Mouse (Mus musculus) left cerebral cortex, adult 2 months (tissue): ENCODE results near the gene Otub2. TPM values are rescaled to one million over a fixed set of nuclear protein-coding genes. Genes with fewer than 3 reads are reported as not detected.

Source experiments
- DNase-seq, 2 experiments: peaks; one replicate each; pipeline ENCODE4 v3.0.0; 2021 to 2022; ENCODE audit warnings: low spot score in 2 of 2, mixed read lengths in 1 of 2; ENCODE audit errors: extremely low spot score in 1 of 2
- H3K27ac ChIP-seq: fragments of 200-600 bp; 2 replicates; pipeline ENCODE4 v1.8.1; 2022
- H3K4me3 ChIP-seq: fragments of 200-600 bp; 2 replicates; pipeline ENCODE4 v1.8.1; 2022
- CTCF ChIP-seq: fragments of 200-600 bp; IDR thresholded peaks from 2 replicates; pipeline ENCODE4 v1.8.1; 2022; ENCODE audit warnings: antibody characterized with exemption, mild to moderate bottlenecking, moderate library complexity
- intact Hi-C: fragments of 180-260 bp; cut with DNase I; formaldehyde crosslinking; loops from one replicate; pipeline ENCODE4 v1.15.1; 2025
- long read RNA-seq, 2 experiments: library from polyadenylated mRNA; stranded (forward); transcript quantifications; one replicate each; pipeline ENCODE4 v2.0.0; 2021; ENCODE audit warnings: borderline mapping rate in 2 of 2
- total RNA-seq, 2 experiments: library from RNA; stranded (reverse); gene quantifications; 2 replicates each; pipeline ENCODE4 v1.2.3; 2021

Gene Otub2
- 10 to 100 TPM; 34.2 to 35.1 TPM for total RNA-seq
- long read RNA-seq, experiment 1, transcript Otub2-201 (6 exons, 2,791 nt) = major isoform, 33 of 64 reads
- long read RNA-seq, experiment 1, partial matches to known transcripts = 1 of 64 reads
- long read RNA-seq, experiment 1, other reads (novel, unspliced or antisense) = 26 of 64 reads
- long read RNA-seq, experiment 2, transcript Otub2-201 (6 exons, 2,791 nt) = major isoform, 31 of 56 reads
- long read RNA-seq, experiment 2, partial matches to known transcripts = 18 of 56 reads
- long read RNA-seq, experiment 2, other reads (novel, unspliced or antisense) = 4 of 56 reads

DNA sequence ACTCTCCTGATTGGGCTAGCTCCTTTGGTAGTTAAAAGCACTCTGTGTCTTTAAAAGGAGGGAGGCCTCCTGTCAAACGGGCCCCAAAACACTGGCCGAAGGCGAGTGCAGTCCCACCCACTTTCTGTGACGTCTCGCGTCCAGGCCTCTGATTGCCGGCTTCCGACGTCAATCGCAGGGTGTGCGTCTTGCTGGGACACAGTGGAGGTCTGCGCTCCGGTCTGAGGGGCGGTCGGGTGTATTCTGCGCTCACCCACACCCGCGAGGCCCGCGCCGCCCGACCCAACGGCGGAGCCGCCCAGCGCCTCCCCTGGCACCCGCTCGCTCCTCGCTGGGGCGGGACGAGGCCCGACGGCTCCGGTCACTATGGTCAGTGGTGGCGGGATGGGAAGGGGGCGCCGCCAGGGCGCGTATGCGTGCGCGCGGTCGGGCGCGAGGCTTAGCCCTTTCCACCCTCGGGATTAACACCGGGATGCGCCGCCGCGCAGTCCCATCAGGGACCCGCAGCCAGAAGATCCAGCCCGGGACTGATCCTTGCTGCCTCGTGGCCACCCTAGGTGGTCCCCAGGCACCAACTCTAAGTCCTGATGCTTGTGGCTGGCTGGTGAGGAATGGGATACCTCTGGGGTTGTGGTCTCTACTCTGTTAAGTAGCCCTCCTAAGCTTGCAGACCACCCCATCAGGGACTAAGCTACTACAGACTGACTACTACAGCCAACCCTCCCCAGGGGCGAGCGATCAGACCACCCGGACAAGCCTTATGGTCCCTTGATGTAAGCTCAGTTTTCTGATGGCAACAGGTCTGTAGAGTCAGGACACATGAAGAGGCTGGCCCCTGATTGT is at the start of gene Otub2:
TSS of gene Otub2 (plus strand) at position 178 of the 843 bp plus-strand sequence.
- H3K4me3 ChIP-seq = peak within 1 kb of the TSS; percentile 71
- intact Hi-C loops = no loop called here
- peak; percentile 98 for DNase-seq
- H3K27ac ChIP-seq = peak within 1 kb of the TSS; percentile 87
- TF ChIP-seq CTCF = no peak; the same call in 1 of the 2 replicates

DNA sequence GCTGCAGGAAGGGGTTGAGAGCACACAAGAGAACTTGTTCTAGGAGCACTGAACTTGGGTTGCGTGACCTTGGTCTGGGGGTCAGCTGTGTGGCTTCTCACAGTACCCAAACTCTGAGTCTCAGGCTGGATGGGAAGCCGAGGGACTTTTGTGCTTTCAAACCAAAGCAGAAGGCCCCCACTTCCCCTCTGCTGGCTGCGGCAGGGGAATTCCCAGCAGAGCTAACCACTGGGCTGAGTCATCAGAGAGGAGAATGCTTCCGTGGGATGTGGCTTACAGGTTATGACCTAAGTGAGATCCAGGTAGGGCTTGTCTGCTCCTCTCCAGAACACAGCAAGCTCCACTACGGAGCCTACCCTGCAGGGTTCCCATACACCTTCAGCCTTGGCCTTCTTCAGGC is 47.3 kb upstream of the Otub2 start:
- DNase-seq = no peak
- Histone ChIP-seq H3K27ac (no peak overlapping the region), H3K4me3 (no peak overlapping the region)
- intact Hi-C loops = no loop called here
- no peak for TF ChIP-seq CTCF

DNA sequence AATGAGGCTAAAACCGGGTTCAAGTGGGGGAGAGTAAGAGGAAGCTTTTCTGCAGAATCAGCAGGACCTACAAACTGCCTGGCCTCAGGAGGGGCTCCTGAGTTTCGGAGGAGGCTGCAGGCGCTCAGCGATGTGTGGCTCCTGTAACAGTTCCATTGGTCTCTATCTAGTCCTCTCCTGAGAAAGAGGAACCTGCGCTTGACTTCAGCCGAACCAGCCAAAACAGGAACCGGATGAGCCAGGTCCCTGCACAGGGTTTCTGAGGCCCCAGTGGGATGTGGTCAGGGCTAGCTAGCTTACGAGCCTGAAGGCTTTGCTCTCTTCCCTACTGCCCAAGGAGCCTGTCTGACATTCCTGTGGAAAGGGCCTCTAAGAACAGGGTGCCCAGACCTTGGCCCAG is 45.0 kb upstream of the Otub2 start:
- TF ChIP-seq CTCF = no peak

DNA sequence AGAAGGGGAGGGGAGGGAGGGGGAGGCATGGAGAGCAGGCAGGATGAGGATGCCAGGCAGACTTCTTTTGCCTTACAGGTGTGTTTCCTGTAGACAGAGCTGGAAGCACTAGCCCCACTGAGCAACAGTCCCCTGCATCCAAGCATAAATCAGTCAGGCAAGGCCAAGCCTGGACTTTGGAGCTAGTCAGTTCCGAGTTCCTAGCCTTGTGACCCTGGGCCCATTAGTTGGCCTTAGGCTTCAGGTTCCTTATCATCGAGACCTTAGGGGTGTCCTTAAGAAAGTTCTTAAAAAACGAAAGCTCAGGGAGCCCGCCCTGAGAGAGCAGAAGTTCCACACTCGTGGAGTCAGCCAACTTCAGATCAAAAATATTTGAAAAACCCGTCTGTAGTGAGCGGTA is 43.5 kb upstream of the Otub2 start:
- Histone ChIP-seq H3K27ac (no peak overlapping the region), H3K4me3 (no peak overlapping the region)
- DNase-seq = no peak
- intact Hi-C loops = loop anchor here (1.0 kb wide), 1 partner anchor 20 kb away; no protein-coding TSS in a partner anchor
- TF ChIP-seq CTCF = no peak

More for the DNA sequence above, 45.0 kb upstream of the Otub2 start:
- intact Hi-C loops = no loop called here
- DNase-seq = no peak
- H3K4me3 ChIP-seq = no peak overlapping the region
- no peak overlapping the region for H3K27ac ChIP-seq

DNA sequence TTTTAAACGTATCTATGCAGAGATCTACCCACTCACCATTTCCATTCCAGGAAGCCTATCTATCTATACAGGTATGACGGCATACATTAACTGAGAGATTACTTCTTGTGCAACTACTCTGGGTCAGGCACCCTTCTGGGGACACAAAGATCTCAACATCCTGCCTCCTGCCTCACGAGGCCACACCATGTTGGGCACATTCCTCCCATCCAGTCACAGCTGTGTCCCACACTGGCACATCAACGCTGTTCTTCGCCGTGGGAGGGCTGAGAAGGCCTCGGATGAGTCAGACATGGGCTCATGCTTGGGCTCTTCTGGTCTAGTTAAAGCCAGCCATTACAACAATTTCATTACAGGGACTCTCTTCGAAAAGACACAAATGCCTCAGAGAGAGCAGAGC is 41.5 kb upstream of the Otub2 start:
- TF ChIP-seq CTCF = no peak
- H3K4me3 ChIP-seq = no peak overlapping the region
- intact Hi-C loops = no loop called here
- peak overlapping the region; percentile 47 for H3K27ac ChIP-seq
- peak; percentile 42 to 47 for DNase-seq

DNA sequence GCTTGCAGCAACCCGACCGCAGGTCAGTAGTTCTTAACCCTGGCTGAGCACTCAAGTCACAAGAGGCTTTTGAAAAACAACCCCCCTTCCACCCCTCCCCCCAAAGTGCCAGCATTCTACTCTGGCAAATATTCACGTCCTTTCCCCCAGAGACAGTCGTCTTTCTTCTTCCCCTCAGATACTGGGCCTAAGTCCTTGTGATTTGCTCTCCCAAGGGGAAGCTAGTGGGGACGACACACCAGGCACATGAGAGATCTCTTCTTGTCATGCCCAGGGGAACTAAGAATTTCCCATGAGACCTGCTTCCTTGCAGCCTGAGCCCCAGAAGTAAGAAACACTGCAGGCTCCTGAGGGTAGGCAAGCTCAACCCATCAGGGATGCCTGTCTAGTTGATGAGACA is 41.1 kb upstream of the Otub2 start:
- intact Hi-C loops = no loop called here
- no peak for TF ChIP-seq CTCF
- no peak for DNase-seq
- Histone ChIP-seq H3K27ac (peak overlapping the region; percentile 47; the same call in 1 of the 2 replicates), H3K4me3 (no peak overlapping the region)

DNA sequence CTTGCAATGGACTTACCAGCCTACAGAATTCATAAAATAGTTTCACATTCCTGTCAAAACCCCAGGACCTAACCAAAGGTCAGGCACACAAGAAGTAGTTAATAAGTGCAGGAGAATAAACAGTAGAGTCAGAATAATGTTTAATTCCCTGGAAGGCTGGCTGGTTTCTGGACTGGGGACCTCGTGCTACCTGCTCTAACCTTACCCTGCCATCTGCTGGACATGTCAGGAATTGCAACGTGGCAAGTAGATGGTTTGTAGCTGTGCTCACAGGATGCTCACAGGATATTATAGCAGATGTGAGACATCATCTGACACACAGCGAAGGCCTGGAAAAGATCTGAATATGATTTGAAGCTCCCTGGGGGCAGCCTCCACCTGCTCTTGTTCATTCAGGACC is 40.0 kb upstream of the Otub2 start:
- peak; percentile 97 for TF ChIP-seq CTCF
- H3K4me3 ChIP-seq = no peak overlapping the region
- H3K27ac ChIP-seq = no peak overlapping the region
- peak; percentile 82 to 88 for DNase-seq
- intact Hi-C loops = loop anchor here (1.0 kb wide), 1 partner anchor 23 kb away; no protein-coding TSS in a partner anchor

DNA sequence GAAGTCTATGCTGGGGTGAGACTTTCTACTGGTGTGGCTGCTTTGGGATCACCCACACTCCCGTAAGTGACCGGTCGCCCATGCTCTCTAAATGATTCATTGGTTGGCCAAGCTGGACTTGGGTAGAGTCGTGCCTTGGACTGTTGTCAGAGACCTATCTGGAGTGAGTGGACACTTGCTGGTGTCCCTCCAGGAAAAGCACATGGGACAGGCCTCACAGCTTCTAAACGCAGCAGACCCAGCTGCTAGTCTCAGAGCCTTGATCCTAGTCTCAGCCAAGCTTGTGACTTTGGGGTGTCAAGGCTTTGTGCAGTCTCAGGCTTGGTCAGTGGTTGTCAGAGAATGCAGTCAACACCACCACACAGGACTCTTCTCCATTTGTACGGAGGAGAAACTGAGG is 35.7 kb upstream of the Otub2 start:
- no peak for TF ChIP-seq CTCF
- no peak overlapping the region for H3K27ac ChIP-seq
- intact Hi-C loops = no loop called here
- DNase-seq = no peak
- no peak overlapping the region for H3K4me3 ChIP-seq

DNA sequence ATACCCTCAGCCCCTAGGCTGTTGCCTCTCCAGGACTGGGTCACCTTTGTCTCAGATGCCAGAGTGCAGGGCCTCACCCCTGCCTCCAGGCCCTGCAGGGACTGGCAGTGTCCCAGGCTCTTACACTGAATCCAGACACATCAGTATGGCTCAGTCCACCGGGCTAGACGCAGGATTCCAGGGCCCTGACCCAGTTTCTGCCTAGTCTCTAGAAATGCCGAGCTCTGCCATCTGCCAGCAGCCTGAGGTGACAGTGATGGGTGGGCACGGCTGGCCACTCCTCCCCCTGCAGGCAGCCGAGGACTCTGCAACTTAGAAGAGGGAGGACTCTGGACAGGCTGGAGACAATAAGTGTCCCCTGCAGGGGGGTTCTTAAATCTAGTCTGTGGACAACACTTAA is 34.9 kb upstream of the Otub2 start:
- intact Hi-C loops = no loop called here

DNA sequence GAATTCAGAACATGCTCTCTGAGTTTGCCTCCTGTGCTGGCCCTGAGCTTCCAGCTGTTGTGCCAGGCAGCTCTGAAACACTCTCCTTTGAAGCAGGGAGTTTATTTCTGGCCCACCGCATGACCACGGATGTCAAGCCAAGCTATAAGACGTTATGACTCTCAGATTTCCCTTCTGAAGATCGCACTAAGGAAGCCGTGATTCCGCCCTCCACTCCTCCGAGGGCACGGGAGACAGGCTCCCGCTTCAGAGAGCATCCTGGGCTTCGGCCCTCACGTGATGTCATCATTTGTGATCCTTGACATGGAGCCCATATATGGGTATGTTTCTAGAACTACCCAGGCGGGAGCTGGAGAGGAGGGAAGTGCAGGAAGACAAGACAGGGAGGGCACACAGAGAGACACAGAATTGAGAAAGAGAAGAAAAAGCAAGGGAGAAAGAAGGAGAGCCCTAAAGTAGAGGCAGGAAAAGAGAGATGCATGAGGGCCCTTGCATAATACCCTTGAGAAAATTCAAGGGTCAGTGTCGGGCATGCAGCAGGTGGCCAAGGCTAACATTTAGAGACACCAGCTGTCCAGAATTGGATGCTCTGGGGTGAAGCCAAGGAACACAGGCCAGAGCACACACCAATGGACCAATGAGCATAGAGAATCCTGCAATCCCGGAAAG is 32.6 kb upstream of the Otub2 start, which contains the start of gene Asb2:
TSS of gene Asb2 (minus strand) at position 256 of the 669 bp plus-strand sequence.
- TF ChIP-seq CTCF = no peak
- H3K27ac ChIP-seq = no peak within 1 kb of the TSS
- intact Hi-C loops = no loop called here
- no peak within 1 kb of the TSS for H3K4me3 ChIP-seq
- no peak for DNase-seq

More for the DNA sequence above, 34.9 kb upstream of the Otub2 start:
- H3K4me3 ChIP-seq = no peak overlapping the region
- DNase-seq = no peak
- peak; percentile 52 for TF ChIP-seq CTCF
- H3K27ac ChIP-seq = no peak overlapping the region; the same call in 1 of the 2 replicates

DNA sequence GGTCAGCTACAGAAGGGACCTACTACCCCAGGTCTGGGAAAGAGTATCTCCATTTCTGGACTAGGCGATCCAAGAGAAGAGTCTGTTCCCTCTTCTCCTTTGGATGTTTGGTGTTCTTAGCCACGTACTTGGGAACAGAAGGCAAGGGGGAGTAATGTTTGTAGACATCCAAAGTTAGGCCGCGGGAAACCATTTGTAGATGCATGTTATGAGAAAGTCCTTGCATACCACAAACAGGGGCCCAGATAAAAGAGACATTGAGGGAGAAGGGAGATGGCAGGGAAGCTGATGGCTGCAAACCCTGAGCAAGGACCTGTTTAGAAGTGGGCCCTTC is 32.1 kb upstream of the Otub2 start:
- DNase-seq = no peak
- H3K4me3 ChIP-seq = no peak overlapping the region
- no peak for TF ChIP-seq CTCF
- no peak overlapping the region for H3K27ac ChIP-seq
- intact Hi-C loops = no loop called here

DNA sequence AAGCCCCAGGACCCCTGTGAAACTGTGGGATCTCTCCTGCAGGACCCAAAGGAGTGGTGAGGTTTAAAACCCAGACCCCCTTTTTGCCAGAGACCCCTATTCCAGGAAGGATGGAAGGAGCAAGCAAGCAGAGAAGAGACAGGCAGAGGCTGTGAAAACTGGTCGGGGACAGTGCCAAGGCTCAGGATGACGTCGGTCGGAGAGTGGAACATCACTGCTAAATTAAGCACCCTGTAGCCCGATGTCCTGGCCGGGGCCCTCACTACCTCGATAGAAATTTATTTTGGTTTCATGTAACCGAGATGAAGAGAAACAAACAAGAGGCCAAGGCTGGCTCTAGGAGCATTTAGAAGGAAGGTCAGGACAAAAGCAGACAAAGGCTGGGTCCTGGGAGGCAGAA is 30.3 kb upstream of the Otub2 start:
- DNase-seq = no peak
- Histone ChIP-seq H3K27ac (peak overlapping the region; percentile 70), H3K4me3 (no peak overlapping the region)
- TF ChIP-seq CTCF = no peak
- intact Hi-C loops = no loop called here
